Mouse (Mus musculus) adrenal gland, postnatal 10 days (tissue): Measurements from ENCODE around the gene Fat3. TPM values are rescaled to one million over a fixed set of nuclear protein-coding genes. Genes with fewer than 3 reads are reported as not detected.

Experiments
- DNase-seq: peaks from one replicate; pipeline ENCODE4 v3.0.0; 2021; ENCODE audit warnings: mixed read lengths
- total RNA-seq, 2 experiments: library from RNA; stranded (reverse); gene quantifications; 2 replicates each; pipeline ENCODE4 v1.2.3; 2021

The Fat3 gene
- total RNA-seq, 2 experiments from 2014 or later, result 2.6 TPM

DNA sequence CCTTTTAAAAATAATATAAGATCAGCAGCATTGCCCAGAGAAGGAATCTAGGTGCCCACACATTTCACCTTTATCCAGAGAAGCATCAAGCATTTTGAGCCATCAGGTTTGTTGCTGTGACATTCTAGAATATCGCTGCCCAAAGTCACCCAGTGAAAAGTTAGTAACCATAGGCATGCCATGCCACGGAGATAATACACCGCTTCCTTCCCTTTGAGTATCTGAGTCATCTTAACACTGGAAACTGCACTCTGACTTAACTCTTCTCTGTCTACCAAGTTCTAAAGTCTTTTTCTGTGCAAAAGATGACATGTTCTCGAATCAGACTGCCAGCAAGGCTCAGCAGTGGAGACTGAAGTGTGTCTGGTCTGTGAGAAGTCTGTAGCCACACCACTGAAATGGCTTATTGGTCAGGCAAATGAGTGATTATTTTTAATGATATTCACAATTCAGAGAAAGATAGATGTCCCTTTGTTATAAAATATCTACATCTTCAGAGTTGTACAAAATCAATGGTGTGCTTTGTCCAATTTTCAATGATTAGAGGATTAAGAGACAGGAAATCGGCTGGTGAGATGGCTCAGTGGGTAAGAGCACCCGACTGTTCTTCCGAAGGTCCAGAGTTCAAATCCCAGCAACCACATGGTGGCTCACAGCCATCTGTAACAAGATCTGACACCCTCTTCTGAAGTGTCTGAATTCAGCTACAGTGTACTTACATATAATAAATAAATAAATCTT lies 560.0 kb downstream of the Fat3 start:
- DNase-seq, result no peak

DNA sequence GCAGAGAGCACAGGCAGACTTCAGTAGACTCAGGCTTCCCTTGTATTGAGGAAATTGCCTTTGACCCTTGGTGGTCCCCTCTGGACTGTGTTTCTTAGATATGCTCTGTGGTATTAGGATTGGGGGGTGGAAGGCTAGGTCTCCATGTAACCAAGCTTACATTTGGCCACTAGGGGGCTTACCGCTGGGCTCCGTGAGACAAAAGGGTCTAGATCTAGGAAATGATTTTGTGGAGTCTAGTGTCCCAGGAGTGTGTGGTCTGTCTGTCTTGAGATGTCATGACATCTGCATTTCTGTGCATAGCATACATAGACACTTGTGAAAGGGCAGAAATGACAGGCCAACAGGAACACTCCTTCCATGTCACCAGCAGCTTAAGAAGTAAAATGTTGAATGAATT lies 561.5 kb downstream of the Fat3 start:
- peak; percentile 37 for DNase-seq

DNA sequence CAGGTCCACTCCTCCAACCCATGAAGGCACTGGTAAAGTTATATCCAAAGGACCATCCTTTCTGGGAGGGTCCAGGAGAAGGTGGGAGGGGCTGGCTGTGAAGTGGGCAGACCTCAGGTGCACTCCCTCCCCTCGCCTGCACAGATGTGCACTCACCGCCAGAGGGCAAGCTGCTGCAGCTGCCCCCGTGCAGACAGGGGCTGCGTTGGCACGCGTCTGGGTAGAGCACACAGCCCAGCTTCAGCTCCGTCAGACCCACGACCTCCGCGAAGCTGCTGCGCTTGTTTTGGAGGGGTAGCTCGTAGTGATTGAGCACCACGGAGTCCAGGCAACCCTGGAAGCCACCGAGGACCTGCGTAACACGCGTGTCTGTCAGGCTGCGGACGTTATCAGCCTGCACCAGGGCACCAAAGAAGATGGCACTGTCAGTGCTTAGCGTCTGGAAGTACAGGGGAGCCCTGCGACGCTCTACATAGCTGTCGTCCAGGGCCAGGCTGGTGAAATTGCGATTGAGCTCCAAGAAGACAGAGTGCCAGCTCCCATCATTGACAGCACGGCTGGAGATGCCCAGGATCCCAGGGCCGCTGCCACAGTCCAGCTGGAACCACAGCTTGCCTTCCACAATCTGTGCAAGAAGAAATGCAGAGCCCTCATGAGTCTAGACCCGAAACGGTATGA lies 563.1 kb downstream of the Fat3 start:
- DNase-seq, result peak; percentile 11

DNA sequence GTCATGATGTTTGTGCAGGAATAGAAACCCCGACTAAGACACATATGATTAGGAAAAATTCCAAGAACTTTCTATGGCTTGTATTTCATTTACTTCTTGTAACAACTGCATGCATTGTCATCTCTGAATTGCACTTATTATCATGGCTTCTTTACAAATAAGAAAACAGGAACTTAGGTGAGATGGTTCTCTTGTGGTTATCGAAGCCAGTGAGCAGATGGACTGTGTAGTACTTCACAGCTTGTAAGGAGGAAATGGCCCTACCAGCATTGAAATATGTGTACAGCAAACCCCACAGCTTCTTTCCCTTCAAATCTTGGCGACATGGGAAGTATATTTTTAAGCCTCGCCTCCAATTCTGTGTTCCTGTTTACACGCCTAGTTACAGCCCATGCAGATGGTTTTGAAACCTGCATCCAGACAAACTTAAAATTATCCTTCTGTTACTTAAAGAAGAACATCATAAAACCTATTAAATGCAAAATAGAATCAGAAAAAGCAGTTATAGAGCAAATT lies 570.1 kb downstream of the Fat3 start:
- no peak for DNase-seq

DNA sequence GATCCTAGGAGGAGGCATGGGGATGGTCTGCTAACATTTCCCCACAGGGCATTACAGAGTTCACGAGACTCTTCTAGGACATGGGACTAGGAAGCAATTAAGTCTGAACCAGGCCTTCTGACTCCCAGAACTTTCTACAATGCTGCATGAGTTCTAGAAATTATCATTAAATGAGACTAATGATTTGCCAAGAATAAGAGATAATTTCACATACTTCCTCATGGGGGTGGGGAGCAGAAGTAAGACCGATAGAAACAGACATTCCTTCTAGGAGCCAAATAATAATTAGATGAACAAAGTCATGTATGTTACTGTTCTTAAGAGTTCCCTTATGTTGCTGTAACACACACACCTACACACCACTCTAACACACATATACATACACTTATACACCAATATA lies 572.8 kb downstream of the Fat3 start:
- no peak for DNase-seq

DNA sequence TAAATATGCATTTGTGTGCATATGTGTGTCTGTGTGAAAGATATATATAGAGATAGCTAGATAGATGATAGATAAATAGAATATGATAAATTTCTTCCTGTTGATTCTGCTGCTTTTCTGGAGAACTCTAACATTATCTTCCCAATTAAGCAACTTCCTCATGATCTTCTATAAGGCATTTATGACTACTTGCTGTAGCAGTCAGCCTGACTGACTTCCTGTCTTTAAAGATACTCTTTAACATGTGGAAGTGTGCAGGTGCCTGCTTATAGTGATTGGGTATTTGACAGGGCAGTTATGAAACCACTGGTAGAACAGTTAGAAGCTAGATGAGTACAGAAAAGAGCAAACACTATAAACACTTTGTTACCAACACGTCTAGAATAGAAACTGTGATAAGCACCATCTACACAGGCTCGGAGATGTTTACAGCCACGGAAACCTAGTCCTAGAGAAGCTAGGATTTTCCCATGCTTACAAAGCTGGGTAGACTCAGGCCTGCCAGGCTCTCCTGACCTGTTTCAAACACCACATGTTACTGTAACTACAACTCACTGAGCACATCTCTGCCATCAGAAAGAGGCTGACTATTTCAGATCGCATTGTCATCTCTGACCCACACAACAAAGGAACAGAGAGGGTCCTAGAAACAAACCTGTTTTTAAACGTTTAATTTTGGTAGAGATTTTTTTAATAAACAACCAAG lies 573.6 kb downstream of the Fat3 start:
- no peak for DNase-seq

DNA sequence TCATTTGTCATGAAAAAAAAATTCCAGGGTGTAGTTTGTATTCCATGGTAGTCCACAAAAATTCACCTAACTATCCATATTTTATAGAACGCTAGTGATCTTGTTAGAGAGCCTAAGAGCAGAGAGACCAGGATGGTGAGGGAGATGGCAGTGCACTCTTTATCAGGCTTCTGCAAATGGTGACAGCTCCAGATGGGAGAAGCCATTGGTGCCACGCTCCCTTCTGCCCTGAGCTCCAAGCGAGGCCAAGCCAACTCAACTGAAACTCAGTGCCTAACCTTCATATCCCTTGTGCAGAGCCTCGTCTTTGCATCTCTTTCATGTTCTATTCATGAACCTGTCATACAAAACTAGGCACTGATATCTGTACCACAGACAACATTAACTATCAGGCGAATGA lies 575.8 kb downstream of the Fat3 start:
- no peak for DNase-seq

DNA sequence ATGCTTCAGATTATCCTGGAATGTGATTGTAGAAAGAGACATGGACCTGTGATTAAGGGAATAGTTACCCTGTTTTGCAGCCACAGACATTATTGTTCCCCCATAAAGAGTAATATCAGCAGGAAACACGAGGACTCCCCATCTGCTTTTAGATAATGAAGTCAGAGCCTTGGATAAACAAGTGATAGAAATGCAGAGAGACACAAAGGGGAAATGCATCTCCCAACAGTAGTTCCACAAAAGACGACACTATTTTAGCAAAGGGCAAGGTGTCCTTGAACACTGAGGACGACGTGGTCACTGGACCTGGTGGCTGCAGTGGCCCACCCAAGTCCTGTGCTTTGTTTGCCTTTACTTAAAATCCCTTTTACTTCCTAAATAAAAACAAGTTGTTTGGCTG lies 580.8 kb downstream of the Fat3 start:
- no peak for DNase-seq

DNA sequence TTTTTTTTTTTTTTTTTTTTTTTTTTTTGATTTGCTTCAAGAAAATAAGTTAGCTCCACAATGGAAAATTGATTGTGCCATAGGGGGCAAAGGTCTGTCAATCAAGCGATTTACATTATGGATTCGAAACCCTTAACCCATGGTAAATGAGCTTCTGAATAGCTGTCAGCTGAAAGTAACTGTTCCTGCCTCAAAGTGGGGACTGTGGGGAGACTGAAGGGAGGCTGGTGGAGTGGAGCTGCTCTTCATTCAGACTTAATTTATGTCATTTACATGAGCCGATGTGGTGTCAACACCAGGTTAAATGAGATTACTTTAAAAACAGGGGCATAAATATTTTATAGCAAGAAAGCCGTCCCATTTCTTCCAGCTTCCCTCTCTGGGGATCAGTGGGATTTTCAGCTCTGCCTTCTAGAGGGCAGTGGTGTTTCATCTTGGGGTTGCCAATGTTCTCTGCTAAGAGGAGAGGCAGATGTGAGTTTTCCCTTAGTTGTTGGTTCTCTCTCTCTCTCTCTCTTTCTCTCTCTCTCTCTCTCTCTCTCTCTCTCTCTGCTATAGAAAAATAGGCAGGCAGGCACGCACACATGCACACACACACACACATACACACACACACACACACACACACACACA lies 581.6 kb downstream of the Fat3 start:
- DNase-seq, result peak; percentile 9

DNA sequence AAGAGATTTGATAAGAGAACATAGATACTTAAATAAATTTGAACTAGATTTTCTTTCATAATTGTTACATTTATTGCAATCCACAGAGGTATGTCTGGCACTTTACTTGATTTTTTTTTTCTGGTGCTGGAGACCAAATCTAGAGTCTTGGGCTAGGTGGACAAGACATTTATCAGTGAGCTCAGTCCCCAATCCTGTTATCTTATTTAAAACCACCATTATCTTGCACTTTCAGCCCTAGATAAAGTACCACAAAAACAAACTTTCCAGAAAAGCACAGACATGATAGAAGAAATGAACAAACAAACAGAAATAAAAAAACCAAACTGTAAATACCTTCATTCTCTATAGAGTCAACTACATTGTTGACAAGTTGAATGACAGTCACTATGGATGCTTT lies 584.5 kb downstream of the Fat3 start:
- no peak for DNase-seq

DNA sequence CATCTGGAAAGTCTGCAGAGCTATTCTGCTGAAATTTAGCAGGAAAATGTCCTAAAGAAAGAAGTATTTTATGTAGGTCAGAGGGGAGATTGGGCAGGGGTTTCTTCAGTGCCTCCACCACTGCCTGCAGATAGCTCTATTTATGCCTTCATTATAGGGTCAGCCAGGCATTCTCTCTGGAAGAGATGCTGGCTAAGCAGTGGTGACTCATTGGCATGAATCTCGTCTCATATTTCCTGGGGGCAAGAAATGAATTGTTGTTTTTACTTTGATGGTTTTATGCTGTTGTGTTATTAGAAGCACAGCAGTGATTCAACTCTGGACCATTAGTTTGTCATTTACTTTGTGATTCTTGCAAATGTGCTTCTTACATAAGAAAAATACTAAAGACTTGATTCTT lies 588.4 kb downstream of the Fat3 start:
- no peak for DNase-seq

DNA sequence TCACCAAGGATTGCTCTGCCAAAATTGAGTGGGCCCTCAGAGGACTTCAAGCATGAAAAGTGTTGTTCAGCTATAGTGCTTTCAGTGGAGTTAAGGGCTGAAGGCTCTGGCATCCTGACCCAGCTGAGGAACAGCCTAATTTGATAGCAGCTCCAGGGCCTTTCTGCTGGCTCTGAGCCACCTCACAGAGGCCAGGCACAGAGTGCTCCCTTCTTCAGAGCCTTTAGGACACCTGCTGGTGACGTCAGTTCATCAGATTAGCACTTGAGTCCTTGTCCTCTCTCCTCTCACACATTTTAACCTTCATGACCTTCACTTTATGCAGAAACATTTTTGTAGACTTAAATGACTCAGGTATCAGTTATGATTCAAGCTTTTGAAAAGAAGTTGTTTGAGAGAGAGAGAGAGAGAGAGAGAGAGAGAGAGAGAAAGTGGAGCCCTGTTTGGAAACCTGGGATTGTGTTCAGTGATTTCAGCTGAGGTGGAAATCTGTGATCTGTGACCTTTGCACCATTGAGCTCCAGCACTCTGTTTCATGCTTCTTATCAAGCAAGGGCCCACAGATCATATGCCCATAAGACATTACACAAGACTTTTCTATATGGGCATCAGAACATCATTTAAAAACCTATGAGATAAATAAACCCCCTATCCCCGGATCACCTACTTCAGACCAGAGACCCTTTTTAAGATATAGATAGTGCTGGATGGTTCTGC lies 591.5 kb downstream of the Fat3 start:
- no peak for DNase-seq

DNA sequence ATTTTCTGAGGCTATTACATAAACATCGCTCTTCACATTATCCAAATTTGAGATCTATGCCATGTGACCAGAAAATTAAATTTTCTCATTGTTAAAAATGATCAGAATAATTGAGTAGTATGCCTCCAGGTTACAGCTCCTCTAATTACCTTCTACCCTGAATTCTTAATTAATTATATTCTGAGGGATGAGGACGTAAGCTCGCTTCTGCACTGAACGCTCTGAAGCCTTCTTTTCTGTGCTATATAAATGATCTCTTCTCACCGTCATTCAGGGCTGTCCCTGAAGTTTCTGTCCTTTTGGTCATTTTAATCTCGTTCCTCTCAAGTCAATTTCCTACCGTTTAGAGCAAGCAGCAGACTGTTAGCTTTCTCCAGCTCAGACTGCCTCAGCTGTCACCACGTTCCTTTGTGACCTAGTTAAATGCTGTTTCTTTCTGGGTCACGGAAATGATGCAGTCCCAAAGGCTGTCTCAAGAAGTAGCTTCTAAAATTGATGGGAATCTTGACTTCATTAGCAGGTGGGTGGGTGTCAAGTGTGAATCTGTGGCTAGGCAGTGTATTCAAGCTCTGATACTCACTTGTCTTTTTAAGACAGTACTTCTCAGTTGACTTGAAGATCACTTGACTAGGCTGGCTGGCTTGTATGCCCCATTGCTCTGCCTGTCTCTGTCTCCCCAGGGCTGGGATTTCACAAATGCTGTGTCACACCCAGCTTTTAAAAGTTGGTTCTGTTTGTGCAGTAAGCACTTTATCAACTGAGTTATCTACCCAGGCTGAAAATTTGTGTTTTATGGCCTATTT lies 596.9 kb downstream of the Fat3 start:
- DNase-seq, result no peak

DNA sequence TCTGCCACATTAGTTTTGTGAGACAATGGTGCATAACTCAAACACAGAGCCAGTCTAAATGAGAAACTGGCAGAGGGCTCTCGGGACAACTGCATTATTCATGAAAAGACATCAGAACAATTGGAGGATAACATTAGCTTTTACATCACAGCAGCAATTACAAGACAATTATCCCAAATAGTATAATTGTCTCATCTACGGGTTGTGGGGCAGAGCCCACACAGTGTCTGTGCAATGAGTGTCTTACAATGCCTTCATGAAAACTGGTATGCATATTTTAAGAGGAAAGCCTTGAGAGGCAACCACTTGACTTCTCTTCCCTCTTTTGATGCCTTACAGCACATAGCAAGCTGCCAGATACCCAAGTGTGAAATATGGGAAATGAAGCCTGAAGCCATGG lies 603.0 kb downstream of the Fat3 start:
- DNase-seq, result no peak

DNA sequence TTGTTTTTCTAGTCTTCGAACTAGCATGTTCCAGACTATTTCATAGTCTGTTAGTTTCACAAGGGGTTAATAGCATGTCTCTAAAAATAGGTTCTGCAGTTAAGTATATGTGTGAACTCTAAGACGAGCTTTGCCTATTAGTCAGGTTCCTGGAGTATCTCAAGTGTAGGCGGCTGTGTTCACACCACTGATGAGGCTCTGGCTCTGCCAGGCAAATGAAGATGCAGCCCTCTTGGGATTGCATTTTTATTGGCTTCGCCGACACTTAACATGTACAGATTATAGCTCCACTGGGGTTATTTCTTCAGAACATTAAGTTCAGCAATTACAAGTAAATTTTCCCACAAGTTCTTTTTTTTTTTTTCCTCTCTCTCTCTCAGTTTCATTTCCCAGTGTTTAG lies 614.3 kb downstream of the Fat3 start:
- DNase-seq, result no peak

DNA sequence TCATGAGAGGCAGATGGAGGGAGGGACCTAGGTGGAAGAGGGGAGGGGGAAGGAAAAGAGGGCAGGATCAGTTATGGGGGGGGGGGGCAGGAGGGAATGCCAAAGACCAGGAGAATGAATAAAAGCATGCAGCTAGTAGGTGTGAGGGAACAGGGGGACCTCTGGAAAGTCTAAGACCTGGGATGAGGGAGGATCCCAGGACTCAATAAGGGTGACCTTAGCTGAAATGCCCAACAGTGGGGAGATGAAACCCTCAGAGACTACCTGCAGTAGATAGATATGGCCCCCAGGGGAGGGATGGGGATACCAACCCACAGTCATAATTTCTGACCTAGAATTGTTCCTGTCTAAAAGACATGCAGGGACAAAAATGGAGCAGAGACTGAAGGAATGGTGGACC lies 620.3 kb downstream of the Fat3 start:
- no peak for DNase-seq

DNA sequence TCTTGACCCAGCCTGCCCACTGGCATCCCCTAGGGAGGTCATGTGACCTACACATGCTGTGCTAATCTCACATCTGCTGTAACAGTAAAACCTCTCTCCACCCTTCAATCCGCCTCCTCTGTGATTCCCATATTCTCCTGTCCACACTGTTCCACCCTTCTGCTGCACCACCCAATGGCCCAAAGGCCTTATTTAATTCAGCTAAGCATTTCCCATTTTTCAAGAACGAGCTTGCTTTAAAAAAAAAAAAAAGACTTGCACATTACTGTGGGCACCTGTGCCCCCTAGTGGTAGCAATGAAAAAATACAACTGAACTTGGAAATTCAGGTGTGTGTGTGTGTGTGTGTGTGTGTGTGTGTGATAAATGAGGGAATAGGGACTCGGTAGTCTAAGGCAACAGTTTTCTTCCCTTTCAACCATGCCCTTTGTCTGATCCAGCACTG lies 620.9 kb downstream of the Fat3 start:
- DNase-seq, result peak; percentile 47

DNA sequence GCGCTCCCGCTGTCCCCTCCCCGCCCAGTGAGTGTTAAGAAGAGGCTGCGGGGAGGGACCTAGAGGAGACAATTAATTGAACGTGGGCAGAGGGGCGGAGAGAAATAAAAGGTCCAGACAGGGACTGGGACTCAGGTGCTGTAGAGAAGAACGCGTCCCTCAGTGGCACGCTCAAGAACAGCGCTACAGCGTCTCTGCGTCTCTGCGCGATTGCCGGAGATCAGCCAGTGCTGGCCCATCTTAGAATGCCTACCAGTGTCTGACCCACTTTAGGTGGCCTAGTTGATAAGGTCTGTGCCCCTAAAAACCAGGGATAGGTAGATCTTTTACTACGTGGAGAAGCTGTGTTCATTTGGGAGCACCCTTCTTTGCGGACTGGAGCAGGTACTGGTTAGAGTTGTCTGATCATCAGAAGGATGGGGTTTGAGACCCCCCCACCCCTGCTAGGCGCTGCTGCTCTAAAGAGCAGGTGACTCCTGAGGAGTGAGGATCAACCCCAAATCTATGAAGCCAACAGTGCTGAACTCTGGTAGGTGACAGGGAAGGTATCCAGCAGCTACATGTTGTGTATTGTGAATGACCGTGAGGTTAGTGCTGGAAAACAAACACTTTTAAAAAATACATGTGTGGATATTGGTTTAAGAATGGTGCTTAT lies 626.5 kb downstream of the Fat3 start, which contains the start of gene Mtnr1b:
Gene Mtnr1b, minus strand, starts transcription at position 51 of the 655 bp plus-strand sequence.
- DNase-seq, result no peak

DNA sequence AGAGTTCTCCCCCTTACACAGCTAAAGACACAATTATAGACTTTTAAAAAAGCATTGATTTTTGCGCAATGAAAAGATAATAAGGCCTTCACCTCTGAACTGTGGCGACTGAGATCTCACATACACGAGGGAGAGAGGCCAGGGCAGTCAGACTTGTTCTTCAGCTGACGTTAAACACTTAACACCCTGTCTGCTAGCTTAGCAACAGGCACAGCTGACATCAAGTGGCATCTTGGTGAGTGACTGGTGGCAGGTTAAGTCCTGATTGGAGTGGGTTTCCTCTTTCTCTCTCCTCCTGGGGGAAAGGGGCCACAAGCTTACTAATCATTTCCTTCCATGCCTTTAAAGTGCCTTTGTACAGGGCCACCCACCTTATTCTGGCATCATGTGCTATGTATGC lies 631.1 kb downstream of the Fat3 start:
- no peak for DNase-seq

DNA sequence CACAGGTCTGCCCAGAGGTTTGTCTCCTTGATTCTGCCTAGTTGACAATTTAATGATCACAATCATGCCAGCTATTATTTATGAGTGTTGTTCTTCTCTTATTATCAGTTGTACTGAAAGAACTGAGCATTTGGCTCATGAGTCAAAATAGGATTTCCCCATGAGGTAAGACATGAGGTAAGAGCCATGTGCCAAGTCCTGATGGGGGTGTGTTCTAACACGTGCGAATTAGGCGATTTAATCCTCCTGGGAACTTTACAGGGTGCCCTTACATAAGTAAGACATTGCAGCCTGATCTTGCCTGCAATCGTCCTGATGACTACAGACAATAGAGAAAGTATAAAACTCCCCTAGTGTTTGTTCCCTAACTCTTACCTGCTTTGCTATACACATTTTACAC lies 631.6 kb downstream of the Fat3 start:
- DNase-seq, result no peak
